Mouse (Mus musculus): ENCODE results near the gene Hoxc5.

GRCm38 (mm10) chr15:103041613-103042012 lies 74.4 kb downstream of the Hoxc5 start:
- TF ChIP-seq POLR2A (IDR thresholded peaks at IDR 0.05; ENCODE audit: insufficient read depth, low read length): no peak
- no peak for TF ChIP-seq CTCF (IDR thresholded peaks at IDR 0.05; ENCODE audit: low read depth, low read length)

Data from ES-Bruce4 (cell line).